Mouse (Mus musculus): ENCODE measurements around the gene Gria4. TPM values are rescaled to one million over a fixed set of nuclear protein-coding genes. Genes with fewer than 3 reads are reported as not detected.
"Not testable (repeated sequence)": the region's sequence is repeated elsewhere in the genome, so short reads cannot be mapped to it uniquely, and the experiment has no call there.

Gria4 gene
- polyA plus RNA-seq (2015; fragmentation: Nextera tagmentation; extraction: Ambion mirVana) = 0.06 and 0.09 TPM in 2 replicates

- Histone ChIP-seq H3K9ac (no peak within 1 kb of the TSS), H3K4me2 (peak within 1 kb of the TSS; percentile 37), H3K27ac (no peak within 1 kb of the TSS), H3K4me3 (replicated peaks) (peak within 1 kb of the TSS; percentile 32), H3K36me3 (no peaks in the 10 kb centered on the region), H3K9me3 (replicated peaks) (no peaks in the 10 kb centered on the region), H3K27me3 (peaks cover 9% of the 10 kb centered on the region), H3K4me1 (replicated peaks) (no peaks in the 10 kb centered on the region)
- DNase-seq (no peak), ATAC-seq (ENCODE audit: low read depth) (no peak)
- under 1% methylated on average over 46 of the region's 46 CpGs for WGBS (ENCODE audit: insufficient replicate concordance)
These were observed at the start of gene Gria4 for GRCm38 (mm10) chr9:4795544-4796288. Gene Gria4 (minus strand): TSS chr9:4796234.

DNA sequence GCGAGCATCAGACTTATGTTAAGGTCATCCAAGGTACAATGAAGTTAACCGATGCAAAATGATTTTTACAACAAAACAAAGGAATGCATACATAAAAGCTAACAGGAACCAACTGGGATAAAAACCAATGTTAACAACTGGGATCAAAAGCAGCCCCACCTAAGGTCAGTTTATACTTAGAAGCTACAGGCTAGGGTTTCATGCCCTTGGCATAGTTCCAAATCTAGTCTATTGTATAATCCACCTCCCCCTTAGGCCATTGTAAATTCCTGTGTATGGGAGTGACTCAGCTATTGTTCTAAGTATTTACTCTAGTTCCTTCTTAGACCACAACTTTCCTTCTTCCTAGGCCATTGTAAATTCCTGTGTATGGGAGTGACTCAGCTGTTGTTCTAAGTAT is 14.9 kb upstream of the Gria4 start:
- H3K4me3 ChIP-seq (replicated peaks); H3K9ac ChIP-seq; H3K9me3 ChIP-seq (replicated peaks); DNase-seq; ATAC-seq (ENCODE audit: low read depth); H3K27me3 ChIP-seq; H3K4me2 ChIP-seq; H3K27ac ChIP-seq; H3K36me3 ChIP-seq; H3K4me1 ChIP-seq (replicated peaks): not testable (repeated sequence)
- 62% methylated on average over 2 of the region's 2 CpGs for WGBS (ENCODE audit: insufficient replicate concordance)

DNA sequence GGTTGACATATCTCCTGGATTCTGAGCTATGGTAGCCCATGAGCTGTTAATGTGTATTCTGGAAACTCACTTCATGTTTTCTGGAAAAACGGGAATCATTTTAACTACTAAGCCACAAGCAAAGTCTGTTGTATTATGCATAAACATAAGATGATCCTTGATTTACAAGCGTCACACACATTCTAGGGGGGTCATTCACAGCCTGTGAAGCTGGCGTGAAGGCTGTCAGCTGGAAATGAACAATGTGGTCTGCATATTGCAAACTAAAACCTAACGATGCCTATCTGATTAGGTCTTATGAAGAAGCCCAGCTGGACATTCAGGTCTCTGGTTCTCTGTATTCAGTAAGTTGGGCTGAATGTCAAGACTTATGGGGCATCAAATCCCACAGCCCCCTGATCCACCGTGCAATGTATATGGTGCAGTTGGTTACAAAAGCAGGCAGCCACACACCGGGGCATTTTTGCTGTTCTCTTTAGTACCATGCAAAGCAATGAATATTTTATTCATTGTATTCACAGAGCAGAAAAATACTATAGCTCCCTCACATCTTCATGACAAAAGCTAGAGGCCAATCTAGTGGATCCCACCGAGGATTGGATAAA is 7.2 kb upstream of the Gria4 start:
- WGBS (ENCODE audit: insufficient replicate concordance) = 63% methylated on average over 7 of the region's 7 CpGs
- no peak overlapping the region for H3K4me2 ChIP-seq
- DNase-seq (no peak), ATAC-seq (ENCODE audit: low read depth) (no peak)
- H3K27ac ChIP-seq = no peak overlapping the region
- no peaks in the 10 kb centered on the region for H3K9me3 ChIP-seq (replicated peaks)
- H3K9ac ChIP-seq = no peak overlapping the region
- no peaks in the 10 kb centered on the region for H3K36me3 ChIP-seq
- H3K4me1 ChIP-seq (replicated peaks) = no peaks in the 10 kb centered on the region
- no peak overlapping the region for H3K4me3 ChIP-seq (replicated peaks)
- no peaks in the 10 kb centered on the region for H3K27me3 ChIP-seq

GRCm38 (mm10) chr9:4797396-4797795 is 1.4 kb upstream of the Gria4 start:
- no peak for ATAC-seq (ENCODE audit: low read depth)
- Histone ChIP-seq H3K4me1 (replicated peaks) (no peaks in the 10 kb centered on the region), H3K9me3 (replicated peaks) (no peaks in the 10 kb centered on the region), H3K27ac (no peak overlapping the region), H3K36me3 (no peaks in the 10 kb centered on the region), H3K4me2 (no peak overlapping the region), H3K27me3 (peaks cover 9% of the 10 kb centered on the region), H3K9ac (no peak overlapping the region), H3K4me3 (replicated peaks) (no peak overlapping the region)
- 48% methylated on average over 2 of the region's 2 CpGs for WGBS (ENCODE audit: insufficient replicate concordance)
- DNase-seq = no peak

GRCm38 (mm10) chr9:4796289-4796645 is 233 bp upstream of the Gria4 start:
- Histone ChIP-seq H3K4me1 (replicated peaks) (no peaks in the 10 kb centered on the region), H3K9ac (no peak overlapping the region), H3K27ac (no peak overlapping the region)

DNA sequence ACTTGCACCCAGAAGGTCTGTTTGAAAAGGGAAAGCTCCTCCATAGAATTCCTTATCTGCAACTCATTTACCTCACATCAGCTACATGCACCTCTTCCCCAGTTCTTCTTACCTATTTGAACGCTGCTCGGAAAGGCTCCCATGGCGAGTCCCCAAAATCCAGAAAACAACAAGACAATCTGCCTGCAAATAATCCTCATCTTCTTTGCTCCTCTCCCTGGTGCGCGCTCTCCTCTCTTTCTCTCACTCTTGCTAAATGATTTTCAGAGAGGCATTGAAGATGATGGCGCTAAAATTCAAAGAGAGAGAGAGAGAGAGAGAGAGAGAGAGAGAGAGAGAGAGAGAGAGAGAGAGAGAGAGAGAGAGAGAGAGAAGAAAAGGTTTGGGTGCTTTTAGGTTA is 959 bp downstream of the Gria4 start:
- 6% methylated on average over 5 of the region's 6 CpGs for WGBS (ENCODE audit: insufficient replicate concordance)
- no peak for ATAC-seq (ENCODE audit: low read depth)
- no peak overlapping the region for H3K9ac ChIP-seq

More at GRCm38 (mm10) chr9:4796289-4796645, 233 bp upstream of the Gria4 start:
- 1% methylated on average over 4 of the region's 4 CpGs for WGBS (ENCODE audit: insufficient replicate concordance)
- Histone ChIP-seq H3K4me2 (peak overlapping the region; percentile 37), H3K4me3 (replicated peaks) (peak overlapping the region; percentile 32; the same call in 1 of the 2 replicates), H3K9me3 (replicated peaks) (no peaks in the 10 kb centered on the region), H3K27me3 (peaks cover 9% of the 10 kb centered on the region), H3K36me3 (no peaks in the 10 kb centered on the region)
- DNase-seq (no peak), ATAC-seq (ENCODE audit: low read depth) (no peak)

DNA sequence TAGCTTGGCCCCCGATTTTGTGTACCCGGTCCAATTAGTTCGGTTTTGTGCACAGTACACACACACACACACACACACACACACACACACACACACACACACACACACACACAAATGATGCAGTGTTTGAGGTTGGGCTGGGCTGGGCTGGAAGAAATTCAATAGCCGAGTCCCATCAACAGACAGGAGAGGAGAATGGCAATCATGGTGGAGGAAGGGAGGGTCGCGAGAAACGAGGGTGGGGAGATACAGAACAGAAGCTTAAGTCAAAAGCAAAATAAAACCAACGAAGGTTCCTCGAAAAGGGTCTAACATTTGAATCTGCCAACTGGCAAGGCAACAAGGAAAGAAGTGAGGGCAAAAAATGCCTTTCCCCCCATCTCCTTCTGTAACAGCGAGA is 1.6 kb downstream of the Gria4 start:
- WGBS (ENCODE audit: insufficient replicate concordance) = 29% methylated on average over 10 of the region's 10 CpGs
- no peak overlapping the region for H3K4me2 ChIP-seq
- ATAC-seq (ENCODE audit: low read depth) (no peak), DNase-seq (no peak)
- no peaks in the 10 kb centered on the region for H3K9me3 ChIP-seq (replicated peaks)
- no peak overlapping the region for H3K9ac ChIP-seq
- no peaks in the 10 kb centered on the region for H3K36me3 ChIP-seq
- peaks cover 9% of the 10 kb centered on the region for H3K27me3 ChIP-seq
- H3K4me3 ChIP-seq (replicated peaks) = no peak overlapping the region
- no peaks in the 10 kb centered on the region for H3K4me1 ChIP-seq (replicated peaks)
- H3K27ac ChIP-seq = no peak overlapping the region

More for the DNA sequence above, 959 bp downstream of the Gria4 start:
- H3K4me1 ChIP-seq (replicated peaks) = no peaks in the 10 kb centered on the region
- no peak overlapping the region; the same call in 1 of the 2 replicates for H3K4me2 ChIP-seq
- no peak for DNase-seq
- no peak overlapping the region for H3K27ac ChIP-seq
- no peaks in the 10 kb centered on the region for H3K36me3 ChIP-seq
- H3K4me3 ChIP-seq (replicated peaks) = no peak overlapping the region
- H3K9me3 ChIP-seq (replicated peaks) = no peaks in the 10 kb centered on the region
- H3K27me3 ChIP-seq = peaks cover 9% of the 10 kb centered on the region

DNA sequence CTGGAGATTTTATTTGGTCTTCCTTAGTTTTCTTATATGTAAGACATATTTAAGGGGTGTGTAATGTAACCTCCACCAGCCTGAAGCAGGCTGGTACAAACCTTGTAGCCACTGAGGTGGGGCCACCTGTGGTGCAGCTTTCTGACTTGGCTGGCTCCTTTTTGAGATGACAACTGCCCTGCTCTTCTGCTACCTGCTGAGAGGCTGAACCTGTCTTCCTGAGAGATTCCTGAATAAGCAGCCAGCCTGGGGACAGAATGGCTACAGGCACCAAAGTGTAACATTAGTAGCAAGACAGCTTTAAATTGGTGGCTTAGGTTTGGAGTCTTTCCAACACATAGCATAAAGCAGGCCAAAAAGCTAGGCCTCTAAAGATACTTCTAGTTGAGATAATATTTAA is 46.6 kb downstream of the Gria4 start:
- H3K36me3 ChIP-seq; DNase-seq; H3K4me1 ChIP-seq (replicated peaks); H3K27ac ChIP-seq; ATAC-seq (ENCODE audit: low read depth); H3K9ac ChIP-seq; H3K4me2 ChIP-seq; H3K9me3 ChIP-seq (replicated peaks); H3K27me3 ChIP-seq; H3K4me3 ChIP-seq (replicated peaks): not testable (repeated sequence)

- Histone ChIP-seq H3K27ac (no peak overlapping the region), H3K27me3 (no peaks in the 10 kb centered on the region), H3K9me3 (replicated peaks) (no peaks in the 10 kb centered on the region), H3K4me1 (replicated peaks) (no peaks in the 10 kb centered on the region), H3K9ac (no peak overlapping the region), H3K4me3 (replicated peaks) (no peak overlapping the region), H3K36me3 (no peaks in the 10 kb centered on the region), H3K4me2 (no peak overlapping the region)
- DNase-seq (no peak), ATAC-seq (ENCODE audit: low read depth) (no peak)
- WGBS (ENCODE audit: insufficient replicate concordance) = 63% methylated on average over 2 of the region's 2 CpGs
These were observed 81.9 kb downstream of the Gria4 start for GRCm38 (mm10) chr9:4714086-4714485.

DNA sequence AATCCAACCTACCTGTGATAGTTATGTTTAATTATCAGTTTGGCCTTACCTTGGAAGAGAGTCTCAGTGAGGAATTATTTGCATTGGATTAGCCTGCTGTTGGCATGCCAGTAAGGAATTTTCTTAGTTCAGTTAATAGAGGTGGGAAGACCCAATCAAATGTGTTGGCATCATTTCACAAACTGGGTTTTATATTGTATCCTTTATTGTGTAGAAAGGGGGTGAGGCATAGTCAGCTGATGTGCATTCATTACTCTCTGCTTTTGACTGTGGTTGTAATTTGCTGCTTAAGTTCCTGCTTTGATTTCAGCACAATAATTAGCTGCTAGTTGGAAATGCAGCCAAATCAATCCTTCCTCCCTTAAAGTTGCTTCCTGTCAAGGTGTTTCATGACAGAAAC is 83.7 kb downstream of the Gria4 start:
- H3K4me2 ChIP-seq = no peak overlapping the region
- no peak for DNase-seq
- no peak overlapping the region for H3K4me3 ChIP-seq (replicated peaks)
- no peak for ATAC-seq (ENCODE audit: low read depth)
- H3K36me3 ChIP-seq = no peaks in the 10 kb centered on the region
- H3K4me1 ChIP-seq (replicated peaks) = no peaks in the 10 kb centered on the region
- no peak overlapping the region for H3K27ac ChIP-seq
- H3K27me3 ChIP-seq = no peaks in the 10 kb centered on the region
- no peak overlapping the region for H3K9ac ChIP-seq
- no peaks in the 10 kb centered on the region for H3K9me3 ChIP-seq (replicated peaks)

DNA sequence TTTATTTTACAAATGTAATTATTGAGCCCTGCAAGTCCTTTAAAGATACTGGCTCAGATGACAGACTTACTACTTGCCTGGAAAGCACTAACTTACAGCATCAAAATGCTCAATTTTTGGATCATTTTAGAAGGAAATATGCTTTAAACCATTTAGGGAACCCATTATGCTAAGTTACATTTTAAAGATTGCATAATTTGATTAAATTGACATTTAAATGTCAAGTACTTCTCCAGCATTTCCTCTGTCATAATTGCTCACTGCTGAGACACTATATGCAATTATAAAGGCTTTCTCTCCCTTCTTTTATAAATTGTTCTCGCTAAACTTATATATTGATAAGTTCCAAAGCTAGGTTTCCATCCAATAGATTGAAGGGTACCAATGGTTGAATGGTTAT is 108.9 kb downstream of the Gria4 start:
- WGBS (ENCODE audit: insufficient replicate concordance) = 39% methylated on average over 1 of the region's 1 CpGs
- DNase-seq (no peak), ATAC-seq (ENCODE audit: low read depth) (no peak)
- no peaks in the 10 kb centered on the region for H3K4me1 ChIP-seq (replicated peaks)
- H3K4me3 ChIP-seq (replicated peaks) = no peak overlapping the region
- H3K9ac ChIP-seq = no peak overlapping the region
- H3K27ac ChIP-seq = no peak overlapping the region
- no peaks in the 10 kb centered on the region for H3K9me3 ChIP-seq (replicated peaks)
- no peaks in the 10 kb centered on the region for H3K36me3 ChIP-seq
- H3K27me3 ChIP-seq = no peaks in the 10 kb centered on the region
- H3K4me2 ChIP-seq = no peak overlapping the region

DNA sequence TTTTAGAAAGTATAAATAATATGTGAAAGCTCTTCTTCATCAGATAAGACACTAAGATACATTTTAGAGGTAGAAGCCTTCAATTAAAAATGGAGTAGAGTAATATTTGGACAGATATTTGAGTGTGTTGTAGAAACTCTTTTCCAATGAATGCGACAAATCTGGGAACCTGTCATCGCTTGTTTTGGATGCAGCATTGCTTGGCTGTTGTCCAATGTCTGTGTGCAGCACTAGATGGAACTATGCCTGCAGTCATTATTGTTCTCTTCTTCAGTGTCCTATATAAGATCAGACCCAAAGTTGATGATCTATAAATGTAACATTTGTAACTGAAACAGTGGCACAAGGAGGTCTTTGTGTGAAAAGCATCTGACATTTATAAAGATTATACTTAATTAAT is 115.8 kb downstream of the Gria4 start:
- Histone ChIP-seq H3K9ac (no peak overlapping the region), H3K27ac (no peak overlapping the region), H3K4me3 (replicated peaks) (no peak overlapping the region), H3K4me2 (no peak overlapping the region), H3K9me3 (replicated peaks) (no peaks in the 10 kb centered on the region), H3K36me3 (no peaks in the 10 kb centered on the region), H3K27me3 (no peaks in the 10 kb centered on the region), H3K4me1 (replicated peaks) (no peaks in the 10 kb centered on the region)
- 76% methylated on average over 2 of the region's 2 CpGs for WGBS (ENCODE audit: insufficient replicate concordance)
- DNase-seq (no peak), ATAC-seq (ENCODE audit: low read depth) (no peak)
